In genomic region chr3:51413276-51413675, GRCm38 (mm10) we compare ENCODE assay signal across 19 mouse cellular contexts. TPM values are rescaled to one million over a fixed set of nuclear protein-coding genes. Genes with fewer than 3 reads are reported as not detected.
DNase-seq lines count a peak whose midpoint lies in the region; ATAC-seq and TF ChIP-seq lines count a peak whose summit lies in the region.
"Had no signal": no experiment of that assay in that cellular context is flagged by ENCODE, and none has a peak within 500 bp of the region (broad histone marks: within the 10 kb centered on the region; RNA-seq: fewer than 3 reads in every experiment).

No protein-coding gene starts in this region.

- no peak overlapping the region for H3K9ac ChIP-seq in kidney, embryonic 14.5 days (ENCODE audit: low read depth, low read length)
- H3K9ac ChIP-seq: kidney, embryonic 15.5 days; lung, embryonic 15.5 days; midbrain, embryonic 13.5 days; neural tube, embryonic 12.5 days had no signal

- no peak for TF ChIP-seq CTCF in gastrocnemius, adult 2 months (IDR thresholded peaks at IDR 0.05)
- no peak for TF ChIP-seq CTCF in bone marrow macrophage, adult 2 months (IDR thresholded peaks at IDR 0.05; ENCODE audit: low read depth, low read length)

- no peak overlapping the region for H3K4me2 ChIP-seq in kidney, embryonic 14.5 days (replicated peaks; ENCODE audit: low read depth, low read length)
- H3K4me2 ChIP-seq: kidney, embryonic 15.5 days; lung, embryonic 15.5 days; midbrain, embryonic 13.5 days; neural tube, embryonic 12.5 days had no signal

- TF ChIP-seq POLR2A in bone marrow macrophage, adult 2 months (IDR thresholded peaks at IDR 0.05; ENCODE audit: borderline replicate concordance, low read depth, low read length), result no peak

- no peaks in the 10 kb centered on the region for H3K36me3 ChIP-seq in kidney, embryonic 14.5 days (ENCODE audit: control insufficient read depth, insufficient read depth, low read length)
- H3K36me3 ChIP-seq: kidney, embryonic 15.5 days; lung, embryonic 15.5 days; midbrain, embryonic 13.5 days; neural tube, embryonic 12.5 days had no signal

- no peaks in the 10 kb centered on the region for H3K9me3 ChIP-seq in kidney, embryonic 14.5 days (ENCODE audit: control insufficient read depth, low read length)
- H3K9me3 ChIP-seq: kidney, embryonic 15.5 days; lung, embryonic 15.5 days; midbrain, embryonic 13.5 days; neural tube, embryonic 12.5 days had no signal

- no peaks in the 10 kb centered on the region for H3K27me3 ChIP-seq in kidney, embryonic 14.5 days (ENCODE audit: control insufficient read depth, insufficient read depth, low read length)
- H3K27me3 ChIP-seq: CH12.LX; kidney, embryonic 15.5 days; lung, embryonic 15.5 days; midbrain, embryonic 13.5 days; neural tube, embryonic 12.5 days had no signal

- H3K27ac ChIP-seq in gastrocnemius, adult 2 months, result peak overlapping the region; percentile 98
- H3K27ac ChIP-seq in kidney, embryonic 14.5 days (ENCODE audit: low read depth, low read length), result no peak overlapping the region
- peak overlapping the region; percentile 62 for H3K27ac ChIP-seq in bone marrow macrophage, adult 2 months (ENCODE audit: insufficient read depth, low read depth, low read length)
- H3K27ac ChIP-seq: kidney, embryonic 15.5 days; layer of hippocampus, adult 2 months; lung, embryonic 15.5 days; midbrain, embryonic 13.5 days; neural tube, embryonic 12.5 days had no signal

- no peak overlapping the region for H3K4me3 ChIP-seq in gastrocnemius, adult 2 months
- no peak overlapping the region for H3K4me3 ChIP-seq in kidney, embryonic 14.5 days (ENCODE audit: low read length)
- no peak overlapping the region for H3K4me3 ChIP-seq in bone marrow macrophage, adult 2 months (ENCODE audit: insufficient read depth, low read length)
- H3K4me3 ChIP-seq: kidney, embryonic 15.5 days; layer of hippocampus, adult 2 months; lung, embryonic 15.5 days; midbrain, embryonic 13.5 days; neural tube, embryonic 12.5 days had no signal

- peak; percentile 34 for DNase-seq in gastrocnemius, adult 2 months
- no peak for DNase-seq in gastrocnemius, postnatal 25 days
- peak; percentile 27 for DNase-seq in kidney, postnatal 14 days
- peak; percentile 34 for DNase-seq in 416B (ENCODE audit: low read depth)
- no peak for DNase-seq in lung, postnatal 25 days (ENCODE audit: low spot score)
- DNase-seq in c-Kit-positive CD71-positive TER-119-positive erythroid progenitor cells, embryonic 14.5 days (ENCODE audit: low spot score), result no peak
- DNase-seq: cerebellum, adult 18-20 months; gastrocnemius, postnatal 10 days; left cerebral cortex, postnatal 4 days; right cerebral cortex, postnatal 14 days had no signal

- H3K4me1 ChIP-seq in kidney, embryonic 14.5 days (ENCODE audit: control insufficient read depth, insufficient read depth, low read length), result peaks cover 14% of the 10 kb centered on the region; the same call in 1 of the 2 replicates
- peaks cover 24% of the 10 kb centered on the region for H3K4me1 ChIP-seq in bone marrow macrophage, adult 2 months (ENCODE audit: control insufficient read depth, insufficient read depth, low read length)

- intact Hi-C loops in gastrocnemius, adult 2 months (cut with DNase I), result no loop called here

- ATAC-seq in kidney, embryonic 14.5 days (ENCODE audit: low FRiP score, low TSS enrichment), result no peak
- ATAC-seq: midbrain, embryonic 13.5 days had no signal

- WGBS in kidney, embryonic 14.5 days, result 86% methylated on average over 1 of the region's 1 CpGs

RNA-seq across cellular contexts. Expression of gene Naa15, which starts 1.7 kb away (rescaled TPM):
- 10 to 100 TPM; 44.5 to 50.0 TPM for total RNA-seq in gastrocnemius, adult 2 months (2021)
- 10 to 100 TPM; 39.6 to 48.4 TPM for total RNA-seq in gastrocnemius, postnatal 25 days (2021)
- 40.0 and 57.1 TPM in 2 replicates for polyA plus RNA-seq in kidney, embryonic 14.5 days (2014; fragmentation: Nextera tagmentation; extraction: Ambion mirVana)
- 48.1 and 56.7 TPM in 2 replicates for polyA plus RNA-seq in bone marrow macrophage, adult 2 months (2012; ENCODE audit: insufficient read depth, insufficient read length, missing spikeins)

RNA-seq across cellular contexts. Expression of gene Ndufc1, which starts 4.5 kb away (rescaled TPM):
- total RNA-seq in gastrocnemius, adult 2 months (2021), result 1,000 to 10,000 TPM; 1,007 to 1,209 TPM
- 1,000 to 10,000 TPM; 1,156 to 1,193 TPM for total RNA-seq in gastrocnemius, postnatal 25 days (2021)
- 711 and 870 TPM in 2 replicates for polyA plus RNA-seq in kidney, embryonic 14.5 days (2014; fragmentation: Nextera tagmentation; extraction: Ambion mirVana)
- 133 and 140 TPM in 2 replicates for polyA plus RNA-seq in bone marrow macrophage, adult 2 months (2012; ENCODE audit: insufficient read depth, insufficient read length, missing spikeins)

RNA-seq across cellular contexts. Expression of gene Mgarp, which starts 16.7 kb away (rescaled TPM):
- total RNA-seq in gastrocnemius, adult 2 months (2021), result not detected
- total RNA-seq in gastrocnemius, postnatal 25 days (2021), result not detected
- polyA plus RNA-seq in kidney, embryonic 14.5 days (2014; fragmentation: Nextera tagmentation; extraction: Ambion mirVana), result 1.3 and 1.6 TPM in 2 replicates
- polyA plus RNA-seq in bone marrow macrophage, adult 2 months (2012; ENCODE audit: insufficient read depth, insufficient read length, missing spikeins), result not detected in 2 replicates
- total RNA-seq: CH12.LX; layer of hippocampus, adult 2 months; left cerebral cortex, postnatal 4 days; liver, adult 2 months had no signal
- polyA plus RNA-seq: liver, adult 2 months had no signal

Comparison
In these comparisons a context has a peak if more than half of its experiments do, and no peak if none do; other contexts are left out.
1. DNase-seq: peak in gastrocnemius, adult 2 months (single experiment), kidney, postnatal 14 days (single experiment) and 416B (single experiment); none in gastrocnemius, postnatal 25 days (single experiment), lung, postnatal 25 days (single experiment) and c-Kit-positive CD71-positive TER-119-positive erythroid progenitor cells, embryonic 14.5 days (single experiment).